Mouse (Mus musculus): Measurements from ENCODE around the gene Mmp14. TPM values are rescaled to one million over a fixed set of nuclear protein-coding genes. Genes with fewer than 3 reads are reported as not detected.
A peak's percentile ranks its signal among the peaks of the same experiment; 100 is the strongest.

The Mmp14 gene
- total RNA-seq, 1 experiment, result 29.8 TPM

DNA sequence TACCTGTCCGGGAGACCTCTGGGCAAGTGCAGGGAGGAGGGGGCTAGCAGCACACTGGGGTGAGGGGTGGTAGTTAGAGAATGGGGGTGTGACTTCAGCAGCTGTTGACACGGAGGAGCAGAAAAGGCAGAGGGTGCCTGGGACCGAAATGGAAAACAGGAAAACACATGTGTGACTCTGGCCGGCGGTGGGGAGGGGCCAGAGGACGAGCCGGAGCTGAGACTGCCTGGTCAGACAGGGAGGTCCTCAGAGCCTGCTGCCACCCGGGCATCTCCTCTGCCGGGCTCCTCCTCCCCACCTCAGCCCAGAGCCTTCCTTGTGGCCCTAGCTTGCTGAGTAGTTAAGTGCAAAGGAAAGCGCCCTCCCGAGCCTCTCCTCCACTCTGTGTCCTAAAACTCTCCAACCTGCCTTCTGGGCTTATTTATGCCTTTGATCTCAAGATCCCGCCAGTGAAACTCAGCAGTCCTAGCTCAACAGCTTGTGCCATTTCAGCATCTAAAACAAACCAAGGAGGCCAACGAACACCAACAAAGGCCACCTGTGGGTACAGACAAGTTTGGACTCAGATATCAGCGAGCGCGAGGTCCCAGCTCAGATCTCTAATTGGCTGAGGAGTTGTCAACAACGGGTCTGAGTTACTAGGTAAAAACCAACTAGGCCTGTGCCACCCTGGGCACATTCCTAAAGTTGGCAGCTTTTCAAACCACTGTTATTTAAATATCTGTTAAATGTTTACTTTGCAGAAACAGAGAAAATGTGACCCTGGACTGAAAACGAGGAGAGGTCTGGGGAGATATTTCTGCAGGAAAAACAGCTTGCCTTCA lies 17.3 kb upstream of the Mmp14 start:
- peaks cover 7 to 15% of the 10 kb centered on the region in 2 experiments; a peak in 2 of 4 replicates for H3K4me1 ChIP-seq (ENCODE audit: control insufficient read depth in 2 of 2, insufficient read depth in 2 of 2, low read length in 2 of 2, poor library complexity in 1 of 2)
- in situ Hi-C loops (cut with MboI; ENCODE audit: low sequenced_read_pairs in 2 of 2, unreplicated experiment in 2 of 2), result no loop called here
- no peak for TF ChIP-seq ZC3H11A (IDR thresholded peaks at IDR 0.05; ENCODE audit: borderline replicate concordance, low read depth, low read length)
- no peak for TF ChIP-seq MAFK (IDR thresholded peaks at IDR 0.05; ENCODE audit: insufficient read depth, low read depth, low read length)
- TF ChIP-seq CHD2 (IDR thresholded peaks at IDR 0.05; ENCODE audit: low read depth, low read length), result no peak
- TF ChIP-seq ZNF384 (IDR thresholded peaks at IDR 0.05; ENCODE audit: low read depth, low read length), result no peak
- TF ChIP-seq HCFC1 (IDR thresholded peaks at IDR 0.05; ENCODE audit: borderline replicate concordance, insufficient read depth, low read length), result no peak
- no peak for DNase-seq (ENCODE audit: low read depth, low spot score)
- peak overlapping the region; percentile 64 for H3K9ac ChIP-seq (ENCODE audit: insufficient read depth, low read depth, low read length, poor library complexity, severe bottlenecking)
- H3K27ac ChIP-seq (ENCODE audit: insufficient read depth, low read depth, low read length, poor library complexity, severe bottlenecking), result peak overlapping the region; percentile 88
- H3K9me3 ChIP-seq (ENCODE audit: control insufficient read depth, insufficient read depth, low read depth, low read length), result no peaks in the 10 kb centered on the region
- H3K36me3 ChIP-seq (ENCODE audit: control insufficient read depth, insufficient read depth, low read length, poor library complexity, severe bottlenecking), result peaks cover 11% of the 10 kb centered on the region; the same call in 1 of the 2 replicates
- H3K4me3 ChIP-seq (ENCODE audit: insufficient read depth in 1 of 2, low read depth in 1 of 2, low read length in 2 of 2, poor library complexity in 1 of 2, severe bottlenecking in 1 of 2), result peak overlapping the region; percentile 61 to 77

DNA sequence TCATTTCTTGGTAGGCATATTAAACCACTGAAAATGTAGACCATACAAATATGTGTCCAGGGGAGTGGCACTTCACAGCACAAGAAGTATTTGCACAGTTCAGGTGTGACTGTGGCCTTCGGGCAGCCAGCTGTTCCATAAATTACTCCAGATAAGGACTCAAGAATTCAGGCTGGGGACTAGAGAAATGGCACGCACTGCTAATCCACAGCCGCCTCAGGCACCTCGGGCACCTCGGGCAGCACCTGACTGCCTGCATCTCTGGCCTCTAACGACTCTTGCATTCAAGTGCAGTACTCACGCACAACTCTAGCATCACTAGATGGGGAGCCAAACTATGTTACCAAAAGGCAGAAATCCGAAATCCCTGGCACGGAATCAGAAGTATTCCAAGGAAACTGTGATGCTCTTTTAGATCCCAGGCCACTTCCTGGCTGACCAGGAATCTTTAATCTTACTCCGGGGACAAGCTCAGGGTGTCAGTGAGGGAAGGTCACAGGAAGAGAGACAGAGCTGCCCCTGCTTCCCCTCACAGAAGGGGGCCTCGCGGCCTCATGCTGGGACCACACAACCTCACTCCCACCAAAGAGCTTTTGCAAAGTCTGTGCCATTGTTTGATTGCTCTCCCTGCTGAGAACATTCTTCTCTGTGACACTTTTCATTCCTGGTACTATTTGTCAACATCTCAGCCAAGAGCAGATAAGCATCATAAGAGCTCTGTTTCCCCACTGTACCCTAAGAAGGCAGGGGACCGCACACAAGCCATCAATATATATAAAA lies 16.0 kb upstream of the Mmp14 start:
- Histone ChIP-seq H3K9me3 (ENCODE audit: control insufficient read depth, insufficient read depth, low read depth, low read length) (no peaks in the 10 kb centered on the region), H3K4me1 (ENCODE audit: control insufficient read depth in 2 of 2, insufficient read depth in 2 of 2, low read length in 2 of 2, poor library complexity in 1 of 2) (peaks cover 7 to 12% of the 10 kb centered on the region in 2 experiments; a peak in 1 of 4 replicates), H3K9ac (ENCODE audit: insufficient read depth, low read depth, low read length, poor library complexity, severe bottlenecking) (peak overlapping the region; percentile 59; the same call in 1 of the 2 replicates), H3K4me3 (ENCODE audit: insufficient read depth in 1 of 2, low read depth in 1 of 2, low read length in 2 of 2, poor library complexity in 1 of 2, severe bottlenecking in 1 of 2) (peak overlapping the region; percentile 2 to 77; a peak in 2 of 4 replicates), H3K36me3 (ENCODE audit: control insufficient read depth, insufficient read depth, low read length, poor library complexity, severe bottlenecking) (peaks cover 3% of the 10 kb centered on the region; the same call in 1 of the 2 replicates), H3K27ac (ENCODE audit: insufficient read depth, low read depth, low read length, poor library complexity, severe bottlenecking) (peak overlapping the region; percentile 66)
- DNase-seq (ENCODE audit: low read depth, low spot score), result peak; percentile 72
- no peak for TF ChIP-seq ZNF384 (IDR thresholded peaks at IDR 0.05; ENCODE audit: low read depth, low read length)
- TF ChIP-seq MAFK (IDR thresholded peaks at IDR 0.05; ENCODE audit: insufficient read depth, low read depth, low read length), result no peak
- TF ChIP-seq CHD2 (IDR thresholded peaks at IDR 0.05; ENCODE audit: low read depth, low read length), result no peak
- TF ChIP-seq ZC3H11A (IDR thresholded peaks at IDR 0.05; ENCODE audit: borderline replicate concordance, low read depth, low read length), result no peak
- TF ChIP-seq HCFC1 (IDR thresholded peaks at IDR 0.05; ENCODE audit: borderline replicate concordance, insufficient read depth, low read length), result no peak
- in situ Hi-C loops (cut with MboI; ENCODE audit: low sequenced_read_pairs in 2 of 2, unreplicated experiment in 2 of 2), result no loop called here

DNA sequence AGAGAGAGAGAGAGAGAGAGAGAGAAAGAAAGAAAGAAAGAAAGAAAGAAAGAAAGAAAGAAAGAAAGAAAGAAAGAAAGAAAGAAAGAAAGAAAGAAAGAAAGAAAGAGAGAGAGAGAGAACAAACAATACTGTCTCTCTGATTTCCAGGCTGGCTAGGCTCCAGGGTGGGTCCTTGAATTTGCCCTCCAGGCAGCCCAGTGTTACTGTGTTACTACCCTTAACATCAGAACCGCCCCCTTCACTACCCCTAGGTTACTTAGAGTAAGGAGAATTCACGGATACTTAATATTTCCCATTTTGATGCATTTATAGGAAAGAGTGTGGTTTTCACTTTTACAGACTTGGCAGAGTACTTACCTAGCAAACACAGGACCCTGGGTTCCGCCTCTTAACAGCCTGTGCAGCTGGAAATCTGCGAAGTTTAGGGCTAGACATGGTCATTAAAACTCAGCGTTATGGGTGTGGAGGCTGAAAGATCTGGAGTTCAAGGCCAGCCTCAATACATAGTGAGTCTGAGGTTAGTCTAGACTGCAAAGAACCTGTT lies 15.1 kb upstream of the Mmp14 start:
- TF ChIP-seq ZC3H11A (IDR thresholded peaks at IDR 0.05; ENCODE audit: borderline replicate concordance, low read depth, low read length), result no peak
- TF ChIP-seq MAFK (IDR thresholded peaks at IDR 0.05; ENCODE audit: insufficient read depth, low read depth, low read length), result no peak
- no peak for TF ChIP-seq HCFC1 (IDR thresholded peaks at IDR 0.05; ENCODE audit: borderline replicate concordance, insufficient read depth, low read length)
- no peak for TF ChIP-seq CHD2 (IDR thresholded peaks at IDR 0.05; ENCODE audit: low read depth, low read length)
- no peak for TF ChIP-seq ZNF384 (IDR thresholded peaks at IDR 0.05; ENCODE audit: low read depth, low read length)
- DNase-seq (ENCODE audit: low read depth, low spot score), result no peak
- Histone ChIP-seq H3K27ac (ENCODE audit: insufficient read depth, low read depth, low read length, poor library complexity, severe bottlenecking) (peak overlapping the region; percentile 67), H3K4me1 (ENCODE audit: control insufficient read depth in 2 of 2, insufficient read depth in 2 of 2, low read length in 2 of 2, poor library complexity in 1 of 2) (peaks cover 7 to 9% of the 10 kb centered on the region in 2 experiments; a peak in 1 of 4 replicates), H3K36me3 (ENCODE audit: control insufficient read depth, insufficient read depth, low read length, poor library complexity, severe bottlenecking) (no peaks in the 10 kb centered on the region), H3K4me3 (ENCODE audit: insufficient read depth in 1 of 2, low read depth in 1 of 2, low read length in 2 of 2, poor library complexity in 1 of 2, severe bottlenecking in 1 of 2) (peak overlapping the region; percentile 73 to 78), H3K9me3 (ENCODE audit: control insufficient read depth, insufficient read depth, low read depth, low read length) (no peaks in the 10 kb centered on the region), H3K9ac (ENCODE audit: insufficient read depth, low read depth, low read length, poor library complexity, severe bottlenecking) (peak overlapping the region; percentile 78)
- in situ Hi-C loops (cut with MboI; ENCODE audit: low sequenced_read_pairs in 2 of 2, unreplicated experiment in 2 of 2), result no loop called here

DNA sequence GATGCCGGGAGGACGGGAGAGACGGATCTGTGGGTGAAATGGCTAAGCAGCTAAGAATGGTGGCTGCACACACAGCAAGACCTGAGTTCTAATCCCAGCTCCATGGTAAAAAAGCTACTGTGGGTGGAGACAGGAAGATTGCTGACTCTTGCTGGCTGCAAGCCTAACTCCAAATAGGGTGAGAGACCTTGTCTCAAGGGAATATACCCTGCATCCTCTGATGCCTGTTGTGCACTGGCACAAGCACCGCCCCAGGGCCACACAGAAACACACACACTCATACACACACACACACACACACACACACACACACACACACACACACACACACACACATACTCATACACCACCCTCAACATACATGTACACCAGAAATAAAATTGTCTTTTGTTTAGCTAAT lies 14.6 kb upstream of the Mmp14 start:
- in situ Hi-C loops (cut with MboI; ENCODE audit: low sequenced_read_pairs in 2 of 2, unreplicated experiment in 2 of 2), result no loop called here
- peak overlapping the region; percentile 78 for H3K9ac ChIP-seq (ENCODE audit: insufficient read depth, low read depth, low read length, poor library complexity, severe bottlenecking)
- H3K4me1 ChIP-seq (ENCODE audit: control insufficient read depth in 2 of 2, insufficient read depth in 2 of 2, low read length in 2 of 2, poor library complexity in 1 of 2), result peaks cover 3 to 7% of the 10 kb centered on the region in 2 experiments; a peak in 1 of 4 replicates
- H3K4me3 ChIP-seq (ENCODE audit: insufficient read depth in 1 of 2, low read depth in 1 of 2, low read length in 2 of 2, poor library complexity in 1 of 2, severe bottlenecking in 1 of 2), result peak overlapping the region; percentile 73 to 78
- DNase-seq (ENCODE audit: low read depth, low spot score), result no peak
- H3K36me3 ChIP-seq (ENCODE audit: control insufficient read depth, insufficient read depth, low read length, poor library complexity, severe bottlenecking), result no peaks in the 10 kb centered on the region
- no peaks in the 10 kb centered on the region for H3K9me3 ChIP-seq (ENCODE audit: control insufficient read depth, insufficient read depth, low read depth, low read length)
- H3K27ac ChIP-seq (ENCODE audit: insufficient read depth, low read depth, low read length, poor library complexity, severe bottlenecking), result peak overlapping the region; percentile 67
- no peak for TF ChIP-seq MAFK (IDR thresholded peaks at IDR 0.05; ENCODE audit: insufficient read depth, low read depth, low read length)
- no peak for TF ChIP-seq ZC3H11A (IDR thresholded peaks at IDR 0.05; ENCODE audit: borderline replicate concordance, low read depth, low read length)
- no peak for TF ChIP-seq CHD2 (IDR thresholded peaks at IDR 0.05; ENCODE audit: low read depth, low read length)
- TF ChIP-seq ZNF384 (IDR thresholded peaks at IDR 0.05; ENCODE audit: low read depth, low read length), result no peak
- no peak for TF ChIP-seq HCFC1 (IDR thresholded peaks at IDR 0.05; ENCODE audit: borderline replicate concordance, insufficient read depth, low read length)

All from ES-E14 (cell line).